Mouse (Mus musculus) midbrain, embryonic 10.5 days (tissue): Measurements from ENCODE around the gene Lrrc8e. TPM values are rescaled to one million over a fixed set of nuclear protein-coding genes. Genes with fewer than 3 reads are reported as not detected.

Experiments used
- DNase-seq: peaks from one replicate; pipeline ENCODE4 v3.0.0-alpha.2; 2017; ENCODE audit warnings: low spot score
- H3K27ac ChIP-seq: fragments of 300-500 bp; sonication (generic); replicated peaks from 2 replicates; pipeline ENCODE4 v1.5.1; 2016; ENCODE audit warnings: mild to moderate bottlenecking
- H3K27me3 ChIP-seq: fragments of 300-500 bp; sonication (generic); 2 replicates; pipeline ENCODE4 v1.6.1; 2016; ENCODE audit warnings: low read depth, mild to moderate bottlenecking; ENCODE audit not compliant: poor library complexity, severe bottlenecking
- H3K36me3 ChIP-seq: fragments of 300-500 bp; sonication (generic); 2 replicates; pipeline ENCODE4 v1.6.1; 2016; ENCODE audit warnings: mild to moderate bottlenecking, moderate library complexity
- H3K4me1 ChIP-seq: fragments of 300-500 bp; sonication (generic); 2 replicates; pipeline ENCODE4 v1.6.1; 2016
- H3K4me3 ChIP-seq: fragments of 300-500 bp; sonication (generic); 2 replicates; pipeline ENCODE4 v1.5.1; 2016; ENCODE audit warnings: mild to moderate bottlenecking, moderate library complexity
- H3K9me3 ChIP-seq: fragments of 300-500 bp; sonication (generic); replicated peaks from 2 replicates; pipeline ENCODE4 v1.6.1; 2016; ENCODE audit warnings: mild to moderate bottlenecking
- WGBS: fragments of 180-500 bp; shearing (Covaris S2); methylation state at CpG from one replicate; pipeline ENCODE4 v1.1.7; 2016; 5-methylcytosine and 5-hydroxymethylcytosine counted together
- polyA plus RNA-seq: library from polyadenylated mRNA; unstranded; fragments of >200 nt; fragmentation: Nextera tagmentation; extraction: Ambion mirVana; gene quantifications from 2 replicates; pipeline ENCODE4 v1.2.1, GENCODE M21; 2016

Gene Lrrc8e
- polyA plus RNA-seq, 1 experiment from 2014 or later, result 0.19 TPM

GRCm38 (mm10) chr8:4230612-4231351 is 4.2 kb downstream of the Lrrc8e start:
- Histone ChIP-seq H3K4me3 (no peak overlapping the region), H3K27ac (no peak overlapping the region), H3K9me3 (no peaks in the 10 kb centered on the region), H3K36me3 (no peaks in the 10 kb centered on the region), H3K4me1 (peaks cover 9% of the 10 kb centered on the region), H3K27me3 (peaks cover 36% of the 10 kb centered on the region)
- DNase-seq, result no peak
- WGBS, result 67% methylated on average over 10 of the region's 10 CpGs

- peaks cover 25% of the 10 kb centered on the region for H3K36me3 ChIP-seq
- peak overlapping the region; percentile 78 for H3K4me3 ChIP-seq
- WGBS, result 21% methylated on average over 15 of the region's 15 CpGs
Observed at GRCm38 (mm10) chr8:4237814-4238433, 11.3 kb downstream of the Lrrc8e start.

GRCm38 (mm10) chr8:4238434-4239192 is 12.0 kb downstream of the Lrrc8e start, which contains the start of the genes Map2k7 and Gm49320:
Map2k7 (plus strand) TSS chr8:4238740.
Gm49320 (plus strand) TSS chr8:4238865.
- WGBS, result under 1% methylated on average over 64 of the region's 71 CpGs
- H3K27me3 ChIP-seq, result no peaks in the 10 kb centered on the region

More at GRCm38 (mm10) chr8:4237814-4238433, 11.3 kb downstream of the Lrrc8e start:
- Histone ChIP-seq H3K27me3 (no peaks in the 10 kb centered on the region), H3K4me1 (peaks cover 33% of the 10 kb centered on the region), H3K27ac (peak overlapping the region; percentile 94), H3K9me3 (no peaks in the 10 kb centered on the region)
- no peak for DNase-seq

GRCm38 (mm10) chr8:4239193-4239890 is 12.7 kb downstream of the Lrrc8e start:
- Histone ChIP-seq H3K4me1 (peaks cover 33% of the 10 kb centered on the region), H3K27me3 (no peaks in the 10 kb centered on the region), H3K27ac (peak overlapping the region; percentile 94), H3K36me3 (peaks cover 39% of the 10 kb centered on the region), H3K9me3 (no peaks in the 10 kb centered on the region), H3K4me3 (peak overlapping the region; percentile 78)
- DNase-seq, result no peak
- 15% methylated on average over 19 of the region's 19 CpGs for WGBS

More at GRCm38 (mm10) chr8:4238434-4239192, 12.0 kb downstream of the Lrrc8e start, which contains the start of the genes Map2k7 and Gm49320:
- H3K36me3 ChIP-seq, result peaks cover 31% of the 10 kb centered on the region
- peak within 1 kb of the TSS; percentile 78 for H3K4me3 ChIP-seq
- peaks cover 33% of the 10 kb centered on the region for H3K4me1 ChIP-seq
- H3K27ac ChIP-seq, result peak within 1 kb of the TSS; percentile 94
- DNase-seq, result peak; percentile 100
- no peaks in the 10 kb centered on the region for H3K9me3 ChIP-seq

GRCm38 (mm10) chr8:4245061-4245460 is 18.4 kb downstream of the Lrrc8e start:
- WGBS, result 94% methylated on average over 5 of the region's 5 CpGs
- peaks cover 88% of the 10 kb centered on the region for H3K36me3 ChIP-seq
- no peak overlapping the region for H3K4me3 ChIP-seq

GRCm38 (mm10) chr8:4245737-4246136 is 19.1 kb downstream of the Lrrc8e start:
- Histone ChIP-seq H3K4me1 (peaks cover 28% of the 10 kb centered on the region), H3K36me3 (peaks cover 85% of the 10 kb centered on the region), H3K27ac (no peak overlapping the region), H3K27me3 (peaks cover 33% of the 10 kb centered on the region), H3K4me3 (no peak overlapping the region), H3K9me3 (no peaks in the 10 kb centered on the region)
- WGBS, result 86% methylated on average over 13 of the region's 13 CpGs
- DNase-seq, result no peak

More at GRCm38 (mm10) chr8:4245061-4245460, 18.4 kb downstream of the Lrrc8e start:
- DNase-seq, result no peak
- Histone ChIP-seq H3K4me1 (peaks cover 28% of the 10 kb centered on the region), H3K27me3 (peaks cover 29% of the 10 kb centered on the region), H3K27ac (no peak overlapping the region), H3K9me3 (no peaks in the 10 kb centered on the region)

GRCm38 (mm10) chr8:4247241-4247640 is 20.6 kb downstream of the Lrrc8e start:
- peaks cover 27% of the 10 kb centered on the region for H3K4me1 ChIP-seq
- no peak overlapping the region for H3K27ac ChIP-seq
- no peak for DNase-seq
- H3K9me3 ChIP-seq, result no peaks in the 10 kb centered on the region
- peaks cover 33% of the 10 kb centered on the region for H3K27me3 ChIP-seq
- WGBS, result 93% methylated on average over 8 of the region's 8 CpGs
- no peak overlapping the region for H3K4me3 ChIP-seq
- H3K36me3 ChIP-seq, result peaks cover 70% of the 10 kb centered on the region

- DNase-seq, result no peak
- Histone ChIP-seq H3K27ac (no peak within 1 kb of the TSS), H3K4me3 (peak within 1 kb of the TSS; percentile 26), H3K36me3 (peaks cover 62% of the 10 kb centered on the region), H3K27me3 (peaks cover 33% of the 10 kb centered on the region), H3K4me1 (peaks cover 32% of the 10 kb centered on the region), H3K9me3 (no peaks in the 10 kb centered on the region)
- 83% methylated on average over 15 of the region's 15 CpGs for WGBS
Observed at GRCm38 (mm10) chr8:4247951-4248540, 21.4 kb downstream of the Lrrc8e start, which contains the start of gene Tgfbr3l. Tgfbr3l (plus strand) TSS chr8:4248214.

GRCm38 (mm10) chr8:4249213-4249612 is 22.6 kb downstream of the Lrrc8e start:
- H3K27ac ChIP-seq, result 0 out of 2 replicates have a peak overlapping the region, but pooled peaks have one; percentile 29
- H3K4me3 ChIP-seq, result peak overlapping the region; percentile 26
- peaks cover 41% of the 10 kb centered on the region for H3K4me1 ChIP-seq
- H3K27me3 ChIP-seq, result peaks cover 33% of the 10 kb centered on the region
- H3K36me3 ChIP-seq, result peaks cover 52% of the 10 kb centered on the region
- H3K9me3 ChIP-seq, result no peaks in the 10 kb centered on the region
- 15% methylated on average over 29 of the region's 29 CpGs for WGBS
- peak; percentile 52 for DNase-seq

- Histone ChIP-seq H3K4me3 (peak overlapping the region; percentile 11; the same call in 1 of the 2 replicates), H3K27ac (0 out of 2 replicates have a peak overlapping the region, but pooled peaks have one; percentile 23), H3K27me3 (peaks cover 33% of the 10 kb centered on the region), H3K36me3 (peaks cover 52% of the 10 kb centered on the region), H3K4me1 (peaks cover 44% of the 10 kb centered on the region), H3K9me3 (no peaks in the 10 kb centered on the region)
- 31% methylated on average over 26 of the region's 26 CpGs for WGBS
- DNase-seq, result peak; percentile 81
Observed at GRCm38 (mm10) chr8:4250306-4250970, 23.8 kb downstream of the Lrrc8e start.

GRCm38 (mm10) chr8:4252116-4252760 is 25.6 kb downstream of the Lrrc8e start:
- peaks cover 33% of the 10 kb centered on the region for H3K27me3 ChIP-seq
- no peaks in the 10 kb centered on the region for H3K9me3 ChIP-seq
- peaks cover 52% of the 10 kb centered on the region for H3K36me3 ChIP-seq
- WGBS, result 50% methylated on average over 8 of the region's 8 CpGs
- DNase-seq, result no peak
- H3K4me1 ChIP-seq, result peaks cover 52% of the 10 kb centered on the region
- peak overlapping the region; percentile 95 for H3K27ac ChIP-seq
- peak overlapping the region; percentile 91 for H3K4me3 ChIP-seq
